Mouse (Mus musculus) CH12.LX (cell line): ENCODE results near the gene Plbd2. TPM values are rescaled to one million over a fixed set of nuclear protein-coding genes. Genes with fewer than 3 reads are reported as not detected.
A peak's percentile ranks its signal among the peaks of the same experiment; 100 is the strongest.

Experiments used
- DNase-seq: peaks from one replicate; pipeline ENCODE4 v3.0.0-alpha.2; 2013; ENCODE audit errors: extremely low read depth
- H3K27ac ChIP-seq: 2 replicates; pipeline ENCODE4 v1.5.1; 2012; ENCODE audit warnings: low read depth, mild to moderate bottlenecking, control low read depth, moderate library complexity; ENCODE audit not compliant: insufficient read depth
- H3K27me3 ChIP-seq: replicated peaks from 2 replicates; pipeline ENCODE3; 2012; ENCODE audit warnings: inconsistent platforms
- H3K36me3 ChIP-seq, 2 experiments: replicated peaks in 1 of 2; 2 replicates each; pipeline versions ENCODE3 to v1.6.1; 2012; ENCODE audit warnings: inconsistent platforms in 1 of 2, low read length in 1 of 2, mild to moderate bottlenecking in 1 of 2, mixed read lengths in 1 of 2, moderate library complexity in 1 of 2; ENCODE audit not compliant: control insufficient read depth in 1 of 2, insufficient read depth in 1 of 2
- H3K4me1 ChIP-seq, 2 experiments: 2 replicates each; pipeline ENCODE4 v1.6.1; 2012; ENCODE audit warnings: inconsistent platforms in 1 of 2, moderate library complexity in 1 of 2; ENCODE audit not compliant: insufficient read depth in 2 of 2, control insufficient read depth in 1 of 2
- H3K4me2 ChIP-seq: 2 replicates; pipeline ENCODE4 v1.6.1; 2012; ENCODE audit warnings: low read depth, mild to moderate bottlenecking, control low read depth; ENCODE audit not compliant: poor library complexity, insufficient read depth, severe bottlenecking
- H3K4me3 ChIP-seq, 3 experiments: fragments of 150-350 bp in 1 of 3; sonication (generic) in 1 of 3; replicated peaks in 1 of 3; 2 replicates each; pipeline versions ENCODE3 to v1.5.1; 2011 to 2012; ENCODE audit warnings: low read depth in 2 of 3, low read length in 2 of 3, mild to moderate bottlenecking in 2 of 3, moderate library complexity in 2 of 3, control low read depth in 1 of 3, improper control_type of control experiment in 1 of 3, inconsistent platforms in 1 of 3, mixed read lengths in 1 of 3; ENCODE audit not compliant: poor library complexity in 1 of 3
- H3K79me2 ChIP-seq: replicated peaks from 2 replicates; pipeline ENCODE4 v1.6.1; 2012; ENCODE audit warnings: mild to moderate bottlenecking, moderate library complexity; ENCODE audit not compliant: control insufficient read depth, poor library complexity, insufficient read depth, severe bottlenecking; ENCODE audit errors: extremely low read depth
- H3K9ac ChIP-seq: 2 replicates; pipeline ENCODE4 v1.6.1; 2012; ENCODE audit warnings: low read depth, mild to moderate bottlenecking, control low read depth, moderate library complexity; ENCODE audit not compliant: insufficient read depth
- H3K9me3 ChIP-seq: replicated peaks from 2 replicates; pipeline ENCODE3; 2012; ENCODE audit warnings: low read length, inconsistent platforms, mixed read lengths
- CHD2 ChIP-seq: IDR thresholded peaks from 2 replicates; pipeline ENCODE4 v1.6.1; 2011; ENCODE audit warnings: low read length, improper control_type of control experiment
- CTCF ChIP-seq, 2 experiments: IDR thresholded peaks in 1 of 2; conservative IDR thresholded peaks in 1 of 2; 2 replicates each; pipeline ENCODE4 v1.5.1; 2011 to 2012; ENCODE audit warnings: low read depth in 2 of 2, low read length in 2 of 2, improper control_type of control experiment in 1 of 2, inconsistent platforms in 1 of 2, mild to moderate bottlenecking in 1 of 2, moderate library complexity in 1 of 2
- JUN ChIP-seq: IDR thresholded peaks from 2 replicates; pipeline ENCODE4 v1.6.1; 2011; ENCODE audit warnings: low read depth, mild to moderate bottlenecking, low read length, improper control_type of control experiment, moderate library complexity; ENCODE audit not compliant: insufficient read depth
- MAFK ChIP-seq: IDR thresholded peaks from 2 replicates; pipeline ENCODE4 v1.6.1; 2011; ENCODE audit warnings: low read length, improper control_type of control experiment; ENCODE audit not compliant: insufficient replicate concordance
- MEF2A ChIP-seq: IDR thresholded peaks from 2 replicates; pipeline ENCODE4 v1.6.1; 2014; ENCODE audit warnings: low read depth, mild to moderate bottlenecking, inconsistent platforms, low read length, improper control_type of control experiment, borderline replicate concordance
- NRF1 ChIP-seq: IDR thresholded peaks from 2 replicates; pipeline ENCODE4 v1.6.1; 2014; ENCODE audit warnings: low read depth, mild to moderate bottlenecking, inconsistent platforms, low read length, improper control_type of control experiment, moderate library complexity
- RAD21 ChIP-seq: IDR thresholded peaks from 2 replicates; pipeline ENCODE4 v1.6.1; 2011; ENCODE audit warnings: low read depth, mild to moderate bottlenecking, low read length, improper control_type of control experiment, moderate library complexity
- SMC3 ChIP-seq: IDR thresholded peaks from 2 replicates; pipeline ENCODE4 v1.6.1; 2011; ENCODE audit warnings: low read depth, low read length, improper control_type of control experiment
- USF1 ChIP-seq: IDR thresholded peaks from 2 replicates; pipeline ENCODE4 v1.6.1; 2014; ENCODE audit warnings: low read depth, mild to moderate bottlenecking, inconsistent platforms, low read length, improper control_type of control experiment
- ZC3H11A ChIP-seq: IDR thresholded peaks from 2 replicates; pipeline ENCODE4 v1.6.1; 2012; ENCODE audit warnings: low read depth, mild to moderate bottlenecking, inconsistent platforms, low read length, improper control_type of control experiment
- dilution Hi-C: fragments of 300-500 bp; cut with MboI; formaldehyde crosslinking; loops from 2 replicates; pipeline ENCODE4 v1.14.3; 2020; ENCODE audit warnings: low sequenced_read_pairs; ENCODE audit not compliant: extremely low pct_unique_long_range_greater_than_20kb, extremely low pct_ligation_motif_present
- in situ Hi-C: fragments of 300-500 bp; cut with MboI; formaldehyde crosslinking; loops from 3 replicates; pipeline ENCODE4 v1.14.3; 2019; ENCODE audit warnings: low sequenced_read_pairs, low pct_ligation_motif_present, low pct_unique_long_range_greater_than_20kb, mixed read lengths
- polyA plus RNA-seq: library from polyadenylated mRNA; unstranded; fragments of >175 nt; gene quantifications from 2 replicates; pipeline ENCODE4 v1.2.1, GENCODE M21; 2012; ENCODE audit warnings: low read depth; ENCODE audit not compliant: insufficient read length
- total RNA-seq, 2 experiments: library from RNA; depleted of rRNA; stranded (reverse); fragments of 300-350 nt in 1 of 2; fragments of >200 nt in 1 of 2; gene quantifications; 2 replicates each; pipeline ENCODE4 v1.2.3; 2012 to 2014

The Plbd2 gene
- total and polyA plus RNA-seq, 3 experiments, result 9.0 to 28.8 (median 21.3) TPM

DNA sequence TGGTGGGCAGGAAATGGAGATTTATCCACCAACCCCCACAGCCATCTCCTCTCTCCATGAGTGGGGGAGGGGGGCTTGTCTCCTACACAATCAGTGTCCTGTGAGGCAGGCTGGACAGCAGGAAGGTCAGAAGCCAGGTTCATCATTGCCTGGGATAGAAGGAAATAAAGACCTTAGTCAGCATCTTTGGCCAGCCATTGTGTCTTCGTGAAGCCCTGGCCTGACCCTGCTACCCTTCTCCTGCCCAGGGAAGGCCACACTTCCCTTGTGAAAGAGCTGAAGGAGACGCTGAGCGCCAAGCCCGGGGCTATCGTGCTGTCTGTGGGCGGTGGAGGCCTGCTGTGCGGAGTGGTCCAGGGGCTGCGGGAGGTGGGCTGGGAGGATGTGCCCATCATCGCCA is 22.2 kb downstream of the Plbd2 start:
- Histone ChIP-seq H3K9ac (no peak overlapping the region), H3K9me3 (peaks cover 3% of the 10 kb centered on the region), H3K27ac (no peak overlapping the region), H3K4me3 (no peak overlapping the region), H3K27me3 (peaks cover 14% of the 10 kb centered on the region), H3K36me3 (peaks cover 26 to 35% of the 10 kb centered on the region in 2 experiments), H3K79me2 (no peaks in the 10 kb centered on the region), H3K4me2 (no peak overlapping the region), H3K4me1 (peaks cover 3 to 38% of the 10 kb centered on the region in 2 experiments; a peak in 3 of 4 replicates)
- no peak for DNase-seq
- dilution Hi-C loops (no loop called here), in situ Hi-C loops (no loop called here)
- TF ChIP-seq JUN (no peak), NRF1 (no peak), MAFK (peak; percentile 73), MEF2A (no peak)

DNA sequence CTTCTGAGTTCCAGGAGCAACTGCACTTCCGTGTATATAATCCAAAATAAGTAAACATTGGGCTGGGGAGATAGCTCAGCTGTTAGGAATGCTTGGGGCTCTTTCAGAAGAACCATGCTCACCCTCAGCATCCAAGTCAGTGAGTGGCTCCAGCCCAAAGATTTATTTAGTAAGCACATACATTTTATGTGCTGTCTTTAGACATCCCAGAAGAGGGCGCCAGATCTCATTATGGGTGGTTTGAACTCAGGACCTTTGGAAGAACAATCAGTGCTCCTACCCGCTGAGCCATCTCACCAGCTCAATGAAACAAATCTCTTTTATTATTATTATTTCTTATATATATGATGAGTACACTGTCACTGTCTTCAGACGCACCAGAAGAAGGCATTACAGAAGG is 23.9 kb downstream of the Plbd2 start:
- no peak overlapping the region for H3K4me2 ChIP-seq
- in situ Hi-C loops, result no loop called here
- peaks cover 10 to 18% of the 10 kb centered on the region in 2 experiments for H3K36me3 ChIP-seq
- peaks cover 24% of the 10 kb centered on the region for H3K27me3 ChIP-seq
- H3K27ac ChIP-seq, result no peak overlapping the region
- no peak for DNase-seq
- dilution Hi-C loops, result no loop called here
- no peak overlapping the region for H3K9ac ChIP-seq
- peaks cover 0 to 21% of the 10 kb centered on the region in 2 experiments; a peak in 3 of 4 replicates for H3K4me1 ChIP-seq
- TF ChIP-seq ZC3H11A, result no peak
- peak; percentile 27 for TF ChIP-seq RAD21
- peak; percentile 36 for TF ChIP-seq SMC3
- TF ChIP-seq CTCF (conservative IDR thresholded peaks at IDR 0.05 in 1 of 2, IDR thresholded peaks at IDR 0.05 in 1 of 2; ENCODE audit: low read depth in 2 of 2, low read length in 2 of 2), result peak in 1 of 2 experiments; percentile 48; a peak in 2 of 4 replicates
- no peak for TF ChIP-seq CHD2
- peaks cover 3% of the 10 kb centered on the region for H3K9me3 ChIP-seq
- no peaks in the 10 kb centered on the region for H3K79me2 ChIP-seq
- H3K4me3 ChIP-seq, result no peak overlapping the region

DNA sequence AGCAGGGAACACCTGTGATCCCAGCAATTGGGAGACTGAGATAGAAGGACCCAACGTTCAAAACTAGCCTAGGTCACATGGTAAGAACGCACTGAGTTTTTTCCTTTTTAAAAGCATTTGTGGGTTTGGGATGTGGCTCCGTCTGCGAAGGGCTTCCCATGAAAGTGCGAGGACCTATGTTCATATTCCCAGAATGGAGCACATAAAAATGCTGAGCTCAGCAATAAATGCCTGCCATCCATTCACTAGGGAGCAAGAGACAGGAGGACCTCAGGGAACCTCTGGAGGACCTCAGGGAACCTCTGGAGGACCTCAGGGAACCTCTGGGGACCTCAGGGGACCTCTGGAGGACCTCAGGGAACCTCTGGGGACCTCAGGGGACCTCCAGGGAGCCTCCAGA is 25.4 kb downstream of the Plbd2 start:
- H3K9ac ChIP-seq, result no peak overlapping the region
- in situ Hi-C loops, result no loop called here
- peaks cover 0 to 2% of the 10 kb centered on the region in 2 experiments for H3K36me3 ChIP-seq
- DNase-seq, result no peak
- H3K27ac ChIP-seq, result no peak overlapping the region
- H3K27me3 ChIP-seq, result peaks cover 35% of the 10 kb centered on the region
- H3K4me2 ChIP-seq, result no peak overlapping the region
- peaks cover 3% of the 10 kb centered on the region for H3K9me3 ChIP-seq
- H3K4me1 ChIP-seq, result peaks cover 0 to 14% of the 10 kb centered on the region in 2 experiments; a peak in 3 of 4 replicates
- H3K79me2 ChIP-seq, result no peaks in the 10 kb centered on the region
- dilution Hi-C loops, result no loop called here
- H3K4me3 ChIP-seq, result no peak overlapping the region
- TF ChIP-seq MAFK, result peak; percentile 97
- TF ChIP-seq USF1, result no peak
